Mouse (Mus musculus): Measurements from ENCODE around the gene Mroh7.

DNA sequence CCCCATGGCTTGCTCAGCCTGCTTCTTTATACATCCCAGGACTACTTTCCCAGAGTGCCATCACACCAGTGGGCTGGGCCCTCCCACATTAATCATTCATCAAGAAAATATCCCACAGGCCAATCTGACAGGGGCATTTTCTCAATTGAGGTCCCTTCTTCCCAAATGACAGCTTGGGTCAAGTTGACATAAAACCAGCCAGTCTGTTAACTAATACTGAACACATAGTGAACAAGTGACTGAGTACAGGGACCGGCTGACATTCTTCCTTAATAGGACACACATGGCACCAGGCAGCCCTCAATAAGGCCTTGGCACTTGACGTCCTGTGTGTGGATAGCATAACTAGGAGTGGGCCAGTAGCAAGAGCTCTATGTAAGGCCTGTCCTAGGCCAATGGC is 38.6 kb upstream of the Mroh7 start:
- no peak for TF ChIP-seq CTCF (IDR thresholded peaks at IDR 0.05; ENCODE audit: insufficient read depth, low read length)
- no peak for TF ChIP-seq POLR2A (IDR thresholded peaks at IDR 0.05; ENCODE audit: borderline replicate concordance, extremely low read depth, low read depth, low read length)

Measured in lung, adult 2 months (tissue).